Mouse (Mus musculus) thymus, adult 2 months (tissue): ENCODE data around the gene Bckdhb.

Source experiments
- CTCF ChIP-seq: fragments of 200-500 bp; IDR thresholded peaks from 2 replicates; pipeline ENCODE4 v1.5.1; 2012; ENCODE audit warnings: mild to moderate bottlenecking, control low read depth, low read length, moderate library complexity, borderline replicate concordance; ENCODE audit not compliant: control insufficient read depth, poor library complexity, insufficient read depth; ENCODE audit errors: extremely low read depth
- POLR2A ChIP-seq: fragments of 200-500 bp; IDR thresholded peaks from 2 replicates; pipeline ENCODE4 v1.6.1; 2012; ENCODE audit warnings: mild to moderate bottlenecking, low read length, control low read depth, moderate library complexity; ENCODE audit not compliant: control insufficient read depth, poor library complexity, insufficient read depth; ENCODE audit errors: extremely low read depth

GRCm38 (mm10) chr9:84096484-84097015 is 171.6 kb downstream of the Bckdhb start:
- TF ChIP-seq POLR2A (no peak), CTCF (no peak)
